Mouse (Mus musculus) lung, postnatal 0 days (tissue): ENCODE results near the gene Nedd8. TPM values are rescaled to one million over a fixed set of nuclear protein-coding genes. Genes with fewer than 3 reads are reported as not detected.

Experiments
- ATAC-seq: fragments of 200-750 bp; cut with Nextera tagmentation; 2 replicates; pipeline ENCODE4 v1.8.0; 2017; ENCODE audit warnings: moderate library complexity
- DNase-seq: peaks from one replicate; pipeline ENCODE4 v3.0.0-alpha.2; 2016; ENCODE audit warnings: low spot score
- H3K27ac ChIP-seq: fragments of 300-500 bp; sonication (generic); 2 replicates; pipeline ENCODE4 v1.5.1; 2014; ENCODE audit warnings: antibody characterized with exemption, mild to moderate bottlenecking, low read length, mixed read lengths
- H3K27me3 ChIP-seq: fragments of 300-500 bp; sonication (generic); replicated peaks from 2 replicates; pipeline ENCODE4 v1.6.1; 2014; ENCODE audit warnings: low read length, mixed read lengths; ENCODE audit not compliant: insufficient read depth
- H3K36me3 ChIP-seq: fragments of 300-500 bp; sonication (generic); 2 replicates; pipeline ENCODE4 v1.6.1; 2014; ENCODE audit warnings: low read length, mixed read lengths; ENCODE audit not compliant: insufficient read depth
- H3K4me1 ChIP-seq: fragments of 300-500 bp; sonication (generic); 2 replicates; pipeline ENCODE4 v1.6.1; 2014; ENCODE audit warnings: antibody characterized with exemption, low read depth, low read length, mixed read lengths; ENCODE audit not compliant: insufficient read depth
- H3K4me2 ChIP-seq: fragments of 300-500 bp; sonication (generic); replicated peaks from 2 replicates; pipeline ENCODE4 v1.6.1; 2014; ENCODE audit warnings: low read depth, mild to moderate bottlenecking, low read length, moderate library complexity, mixed read lengths
- H3K4me3 ChIP-seq: fragments of 300-500 bp; sonication (generic); 2 replicates; pipeline ENCODE4 v1.5.1; 2014; ENCODE audit warnings: low read depth, low read length
- H3K9ac ChIP-seq: fragments of 300-500 bp; sonication (generic); replicated peaks from 2 replicates; pipeline ENCODE4 v1.6.1; 2014; ENCODE audit warnings: low read depth, mild to moderate bottlenecking
- H3K9me3 ChIP-seq: fragments of 300-500 bp; sonication (generic); 2 replicates; pipeline ENCODE4 v1.6.1; 2016; ENCODE audit warnings: low read length, mixed read lengths
- CTCF ChIP-seq: IDR thresholded peaks from 2 replicates; pipeline ENCODE4 v1.5.1; 2016; ENCODE audit warnings: antibody characterized with exemption, mild to moderate bottlenecking
- EP300 ChIP-seq: IDR thresholded peaks from 2 replicates; pipeline ENCODE4 v1.6.1; 2016; ENCODE audit warnings: antibody characterized with exemption, mild to moderate bottlenecking, control low read depth
- WGBS: fragments of 180-500 bp; shearing (Covaris S2); extraction: QIAGEN DNeasy Blood & Tissue Kit; methylation state at CpG from one replicate; pipeline ENCODE4 v1.1.7; 2014; 5-methylcytosine and 5-hydroxymethylcytosine counted together
- polyA plus RNA-seq: library from polyadenylated mRNA; unstranded; fragments of >200 nt; fragmentation: Nextera tagmentation; extraction: Ambion mirVana; gene quantifications from 2 replicates; pipeline ENCODE4 v1.2.1, GENCODE M21; 2015

Gene Nedd8
- polyA plus RNA-seq, 1 experiment from 2014 or later: 396 TPM

DNA sequence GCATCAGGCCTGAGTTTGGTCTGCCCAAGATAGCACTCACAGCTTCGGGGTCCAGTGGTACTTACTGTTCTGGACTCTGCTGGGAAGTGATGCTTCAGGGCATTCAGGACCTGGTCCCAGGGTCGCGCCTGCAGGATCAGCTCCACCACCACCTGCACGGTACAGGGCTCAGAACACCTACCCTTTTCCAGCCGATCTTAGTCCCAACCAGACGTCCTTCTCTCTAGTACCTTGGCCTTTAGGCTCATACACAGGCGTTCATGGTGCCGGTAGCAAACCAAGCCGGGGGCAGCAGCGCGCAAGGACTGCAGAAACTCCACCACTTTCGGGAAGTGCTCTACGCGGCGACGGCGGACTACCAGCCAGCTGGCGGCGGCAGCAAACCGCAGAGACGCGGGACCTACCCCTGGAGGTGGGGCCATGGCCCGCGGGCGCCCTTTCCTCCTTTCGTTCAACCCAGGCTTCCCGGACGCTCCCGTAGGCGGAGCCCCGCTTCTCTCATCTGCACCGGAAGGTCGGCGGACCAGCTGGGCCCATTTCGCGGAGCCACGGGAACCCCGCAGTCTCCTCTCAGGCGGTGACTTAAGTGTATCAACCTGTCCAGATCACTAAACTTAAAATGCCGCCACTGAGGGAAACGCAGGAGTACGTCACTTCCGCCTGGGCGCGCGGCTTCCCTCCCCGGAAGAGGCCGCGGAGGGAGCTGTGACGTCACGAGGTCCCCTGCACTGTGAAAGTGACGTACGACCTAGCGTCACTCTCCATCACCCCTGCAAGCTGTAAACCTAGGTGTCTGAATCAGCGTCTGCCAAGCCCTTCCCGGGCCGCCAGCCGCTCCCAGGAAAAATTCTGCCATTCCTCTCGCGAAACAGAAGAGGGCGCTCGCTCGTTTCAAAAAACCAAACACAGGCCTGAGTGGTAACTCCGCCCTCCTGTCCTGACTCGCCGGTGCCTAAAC is 9.5 kb upstream of the Nedd8 start, which contains the start of gene Tinf2:
TSS of gene Tinf2 (minus strand) at position 661 of the 958 bp plus-strand sequence.
- no peaks in the 10 kb centered on the region for H3K4me1 ChIP-seq
- peak within 1 kb of the TSS; percentile 73 for H3K4me3 ChIP-seq
- peak within 1 kb of the TSS; percentile 87 for H3K27ac ChIP-seq
- under 1% methylated on average over 65 of the region's 66 CpGs for WGBS
- TF ChIP-seq EP300 (peak; percentile 45), CTCF (peak; percentile 86)
- no peaks in the 10 kb centered on the region for H3K9me3 ChIP-seq
- H3K27me3 ChIP-seq: no peaks in the 10 kb centered on the region
- ATAC-seq: peak; percentile 97
- peak within 1 kb of the TSS; percentile 58 for H3K9ac ChIP-seq
- H3K36me3 ChIP-seq: peaks cover 25% of the 10 kb centered on the region
- peak; percentile 98 for DNase-seq
- peak within 1 kb of the TSS; percentile 77 for H3K4me2 ChIP-seq

GRCm38 (mm10) chr14:55677615-55678014 is 5.7 kb upstream of the Nedd8 start:
- TF ChIP-seq EP300: no peak
- no peak for TF ChIP-seq CTCF
- WGBS: 77% methylated on average over 4 of the region's 4 CpGs
- Histone ChIP-seq H3K36me3 (peaks cover 25% of the 10 kb centered on the region), H3K4me3 (no peak overlapping the region), H3K27ac (no peak overlapping the region), H3K9ac (no peak overlapping the region), H3K4me1 (no peaks in the 10 kb centered on the region), H3K9me3 (no peaks in the 10 kb centered on the region), H3K4me2 (no peak overlapping the region), H3K27me3 (no peaks in the 10 kb centered on the region)
- DNase-seq (no peak), ATAC-seq (no peak)

- no peak overlapping the region; the same call in 1 of the 2 replicates for H3K27ac ChIP-seq
Observed at GRCm38 (mm10) chr14:55672741-55673060, 777 bp upstream of the Nedd8 start.

GRCm38 (mm10) chr14:55671486-55671832 is 465 bp downstream of the Nedd8 start:
- Histone ChIP-seq H3K27ac (peak overlapping the region; percentile 75), H3K9me3 (no peaks in the 10 kb centered on the region), H3K36me3 (no peaks in the 10 kb centered on the region), H3K27me3 (no peaks in the 10 kb centered on the region), H3K9ac (peak overlapping the region; percentile 87), H3K4me3 (peak overlapping the region; percentile 84), H3K4me2 (peak overlapping the region; percentile 83), H3K4me1 (peaks cover 4% of the 10 kb centered on the region; the same call in 1 of the 2 replicates)
- TF ChIP-seq CTCF: no peak
- TF ChIP-seq EP300: no peak
- ATAC-seq: peak; percentile 32
- WGBS: under 1% methylated on average over 12 of the region's 12 CpGs
- DNase-seq: no peak

More at GRCm38 (mm10) chr14:55672741-55673060, 777 bp upstream of the Nedd8 start:
- peak overlapping the region; percentile 84; the same call in 1 of the 2 replicates for H3K4me3 ChIP-seq
- H3K9ac ChIP-seq: no peak overlapping the region
- H3K4me2 ChIP-seq: peak overlapping the region; percentile 83
- DNase-seq (no peak), ATAC-seq (no peak)
- H3K36me3 ChIP-seq: peaks cover 9% of the 10 kb centered on the region; the same call in 1 of the 2 replicates
- no peaks in the 10 kb centered on the region for H3K9me3 ChIP-seq
- 65% methylated on average over 7 of the region's 7 CpGs for WGBS
- H3K4me1 ChIP-seq: peaks cover 4% of the 10 kb centered on the region; the same call in 1 of the 2 replicates
- TF ChIP-seq CTCF: no peak
- TF ChIP-seq EP300: peak; percentile 0; the same call in 1 of the 2 replicates
- no peaks in the 10 kb centered on the region for H3K27me3 ChIP-seq

DNA sequence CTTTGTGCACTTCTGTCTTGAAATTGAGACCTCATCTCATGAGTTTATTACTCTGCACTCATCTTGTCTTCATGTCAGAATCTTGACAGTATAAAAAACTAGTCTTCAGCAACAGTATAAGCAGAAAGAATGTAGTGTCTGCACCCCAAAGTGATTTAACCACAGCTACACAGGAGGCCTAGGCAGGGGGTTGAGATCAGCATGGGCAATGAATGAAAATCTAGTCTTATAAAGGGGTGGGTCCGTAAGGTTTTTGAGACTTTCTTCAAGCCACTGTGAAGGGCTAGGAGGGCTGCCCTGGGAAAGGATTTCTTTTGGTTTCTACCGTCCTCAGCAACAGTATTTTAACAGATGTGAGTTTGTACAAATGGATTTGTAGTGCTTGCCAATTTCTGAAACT is 11.3 kb downstream of the Nedd8 start:
- Histone ChIP-seq H3K4me2 (peak overlapping the region; percentile 67), H3K9me3 (no peaks in the 10 kb centered on the region), H3K27ac (no peak overlapping the region), H3K27me3 (no peaks in the 10 kb centered on the region), H3K4me3 (peak overlapping the region; percentile 66; the same call in 1 of the 2 replicates), H3K9ac (no peak overlapping the region), H3K36me3 (0 out of 2 replicates have a peak, but pooled peaks cover 8% of the 10 kb centered on the region), H3K4me1 (peaks cover 6% of the 10 kb centered on the region; the same call in 1 of the 2 replicates)
- 52% methylated on average over 2 of the region's 2 CpGs for WGBS
- no peak for DNase-seq
- no peak for TF ChIP-seq EP300
- no peak for TF ChIP-seq CTCF
- ATAC-seq: peak; percentile 2; the same call in 1 of the 2 replicates

- H3K27ac ChIP-seq: peak within 1 kb of the TSS; percentile 82
- no peaks in the 10 kb centered on the region for H3K27me3 ChIP-seq
- H3K36me3 ChIP-seq: 0 out of 2 replicates have a peak, but pooled peaks cover 8% of the 10 kb centered on the region
- H3K4me1 ChIP-seq: peaks cover 6% of the 10 kb centered on the region; the same call in 1 of the 2 replicates
- no peaks in the 10 kb centered on the region for H3K9me3 ChIP-seq
- H3K9ac ChIP-seq: peak within 1 kb of the TSS; percentile 55
- TF ChIP-seq CTCF (peak; percentile 68), EP300 (no peak; the same call in 1 of the 2 replicates)
- H3K4me2 ChIP-seq: peak within 1 kb of the TSS; percentile 67
- peak within 1 kb of the TSS; percentile 66 for H3K4me3 ChIP-seq
- under 1% methylated on average over 39 of the region's 39 CpGs for WGBS
- peak; percentile 98 for ATAC-seq
- DNase-seq: peak; percentile 96
Observed at GRCm38 (mm10) chr14:55659960-55660573, 11.9 kb downstream of the Nedd8 start, which contains the start of gene Mdp1. Mdp1 (minus strand) TSS chr14:55660508.
